Mouse (Mus musculus) CD4-positive helper T cell, adult 2 months (primary cell): Measurements from ENCODE around the gene Cald1.

Source experiments
- DNase-seq: peaks from one replicate; pipeline ENCODE4 v3.0.0-alpha.2; 2012; ENCODE audit warnings: low read depth, missing footprints, low spot score

The Cald1 gene

GRCm38 (mm10) chr6:34754448-34754847 lies 156.1 kb downstream of the Cald1 start:
- DNase-seq, result peak; percentile 27

GRCm38 (mm10) chr6:34758340-34758739 lies 160.0 kb downstream of the Cald1 start:
- no peak for DNase-seq

- DNase-seq, result peak; percentile 36
These were observed 161.7 kb downstream of the Cald1 start for GRCm38 (mm10) chr6:34760023-34760422.

GRCm38 (mm10) chr6:34765721-34766120 lies 167.4 kb downstream of the Cald1 start:
- DNase-seq, result no peak

- DNase-seq, result no peak
These were observed 171.7 kb downstream of the Cald1 start for GRCm38 (mm10) chr6:34769984-34770383.

- DNase-seq, result no peak
These were observed 172.2 kb downstream of the Cald1 start for GRCm38 (mm10) chr6:34770491-34770890.

- DNase-seq, result no peak
These were observed 178.1 kb downstream of the Cald1 start for GRCm38 (mm10) chr6:34776396-34776795.

- DNase-seq, result no peak
These were observed 178.8 kb downstream of the Cald1 start for GRCm38 (mm10) chr6:34777094-34777493.

GRCm38 (mm10) chr6:34777981-34778668 lies 179.8 kb downstream of the Cald1 start:
- peak; percentile 21 for DNase-seq

GRCm38 (mm10) chr6:34780231-34780942 lies 182.1 kb downstream of the Cald1 start, which contains the start of gene Agbl3:
Gene Agbl3, plus strand, starts transcription at chr6:34780432.
- DNase-seq, result peak; percentile 93

- DNase-seq, result no peak
These were observed 182.6 kb downstream of the Cald1 start for GRCm38 (mm10) chr6:34780943-34781289.

GRCm38 (mm10) chr6:34782493-34782892 lies 184.2 kb downstream of the Cald1 start:
- DNase-seq, result no peak

- no peak for DNase-seq
These were observed 198.6 kb downstream of the Cald1 start for GRCm38 (mm10) chr6:34796881-34797280.

- no peak for DNase-seq
These were observed 199.6 kb downstream of the Cald1 start for GRCm38 (mm10) chr6:34797887-34798286.

- no peak for DNase-seq
These were observed 207.3 kb downstream of the Cald1 start for GRCm38 (mm10) chr6:34805582-34805981.

- no peak for DNase-seq
These were observed 212.4 kb downstream of the Cald1 start for GRCm38 (mm10) chr6:34810651-34811050.

- no peak for DNase-seq
These were observed 226.1 kb downstream of the Cald1 start for GRCm38 (mm10) chr6:34824406-34824805.
